Mouse (Mus musculus) naive thymus-derived CD4-positive, alpha-beta T cell, adult 2 months (primary cell): ENCODE measurements around the gene Sec24a.
A peak's percentile ranks its signal among the peaks of the same experiment; 100 is the strongest.
"Not testable (repeated sequence)": the region's sequence is repeated elsewhere in the genome, so short reads cannot be mapped to it uniquely, and the experiment has no call there.

ENCODE experiments used
- DNase-seq: peaks from one replicate; pipeline ENCODE4 v3.0.0-alpha.2; 2011; ENCODE audit warnings: low read depth

Gene Sec24a

GRCm38 (mm10) chr11:51688330-51689328, 74.8 kb downstream of the Sec24a start, which contains the start of gene 0610009B22Rik:
0610009B22Rik (minus strand) TSS chr11:51688874.
- peak; percentile 100 for DNase-seq

- DNase-seq = no peak
Observed at GRCm38 (mm10) chr11:51681976-51682374, 81.5 kb downstream of the Sec24a start.

- DNase-seq = peak; percentile 94
Observed at GRCm38 (mm10) chr11:51681324-51681975, 82.0 kb downstream of the Sec24a start.

GRCm38 (mm10) chr11:51679466-51679865, 84.0 kb downstream of the Sec24a start:
- no peak for DNase-seq

GRCm38 (mm10) chr11:51677737-51678418, 85.6 kb downstream of the Sec24a start:
- no peak for DNase-seq

GRCm38 (mm10) chr11:51675386-51675785, 88.0 kb downstream of the Sec24a start:
- no peak for DNase-seq

- no peak for DNase-seq
Observed at GRCm38 (mm10) chr11:51673291-51673690, 90.1 kb downstream of the Sec24a start.

GRCm38 (mm10) chr11:51671376-51671775, 92.1 kb downstream of the Sec24a start:
- DNase-seq = no peak

GRCm38 (mm10) chr11:51670846-51671245, 92.6 kb downstream of the Sec24a start:
- no peak for DNase-seq

GRCm38 (mm10) chr11:51664747-51665146, 98.7 kb downstream of the Sec24a start:
- not testable (repeated sequence) for DNase-seq

- DNase-seq = no peak
Observed at GRCm38 (mm10) chr11:51662632-51663031, 100.8 kb downstream of the Sec24a start.

GRCm38 (mm10) chr11:51661867-51662365, 101.5 kb downstream of the Sec24a start:
- no peak for DNase-seq

- DNase-seq = no peak
Observed at GRCm38 (mm10) chr11:51658705-51659104, 104.7 kb downstream of the Sec24a start.

- no peak for DNase-seq
Observed at GRCm38 (mm10) chr11:51658291-51658690, 105.1 kb downstream of the Sec24a start.

GRCm38 (mm10) chr11:51656798-51657521, 106.5 kb downstream of the Sec24a start:
- DNase-seq = no peak

- no peak for DNase-seq
Observed at GRCm38 (mm10) chr11:51654891-51655290, 108.5 kb downstream of the Sec24a start.

- DNase-seq = no peak
Observed at GRCm38 (mm10) chr11:51653736-51654135, 109.7 kb downstream of the Sec24a start.

- no peak for DNase-seq
Observed at GRCm38 (mm10) chr11:51652889-51653418, 110.5 kb downstream of the Sec24a start.

- DNase-seq = peak; percentile 71
Observed at GRCm38 (mm10) chr11:51650691-51651515, 112.5 kb downstream of the Sec24a start, which contains the start of the genes N4bp3 and D930048N14Rik. N4bp3 (minus strand) TSS chr11:51650842. D930048N14Rik (plus strand) TSS chr11:51650954.

- no peak for DNase-seq
Observed at GRCm38 (mm10) chr11:51650261-51650660, 113.2 kb downstream of the Sec24a start.
